Mouse (Mus musculus) neutrophil, adult 5-6 weeks (primary cell): ENCODE results near the gene Arfip2. TPM values are rescaled to one million over a fixed set of nuclear protein-coding genes. Genes with fewer than 3 reads are reported as not detected.
A peak's percentile ranks its signal among the peaks of the same experiment; 100 is the strongest.

Source experiments
- ATAC-seq: fragments of 151-379, 151-347 bp; 2 replicates; pipeline ENCODE4 v1.8.0; 2017; ENCODE audit warnings: mild to moderate bottlenecking, moderate TSS enrichment; ENCODE audit not compliant: insufficient number of reproducible peaks, poor library complexity, low FRiP score, severe bottlenecking; ENCODE audit errors: extremely low read depth
- total RNA-seq: library from RNA; stranded (forward); fragments of 200-1000 nt; gene quantifications from 2 replicates; pipeline ENCODE4 v1.2.3, GENCODE M21; 2017

Arfip2 gene
- 24.2 and 28.5 TPM in 2 replicates for total RNA-seq

GRCm38 (mm10) chr7:105640233-105640893, at the start of gene Arfip2, which contains the start of gene Gm45799:
TSS of gene Arfip2 (minus strand) at chr7:105640416.
TSS of gene Gm45799 (plus strand) at chr7:105640552.
- ATAC-seq, result peak; percentile 94

GRCm38 (mm10) chr7:105685541-105686197, 45.5 kb upstream of the Arfip2 start:
- no peak for ATAC-seq

GRCm38 (mm10) chr7:105650639-105651435, 10.6 kb upstream of the Arfip2 start, which contains the start of gene Dnhd1:
TSS of gene Dnhd1 (plus strand) at chr7:105650827.
- ATAC-seq, result peak; percentile 88

GRCm38 (mm10) chr7:105641936-105642335, 1.7 kb upstream of the Arfip2 start:
- no peak for ATAC-seq

- ATAC-seq, result no peak
These were observed 659 bp upstream of the Arfip2 start for GRCm38 (mm10) chr7:105640894-105641255.

GRCm38 (mm10) chr7:105639756-105640155, 460 bp downstream of the Arfip2 start, which contains the start of gene Timm10b:
TSS of gene Timm10b (plus strand) at chr7:105640056.
- no peak for ATAC-seq

GRCm38 (mm10) chr7:105639304-105639703, 912 bp downstream of the Arfip2 start:
- ATAC-seq, result no peak

- ATAC-seq, result no peak
These were observed 1.4 kb downstream of the Arfip2 start for GRCm38 (mm10) chr7:105638776-105639175.

GRCm38 (mm10) chr7:105635726-105636125, 4.5 kb downstream of the Arfip2 start:
- no peak for ATAC-seq

- ATAC-seq, result no peak
These were observed 5.8 kb downstream of the Arfip2 start for GRCm38 (mm10) chr7:105634272-105634920.

GRCm38 (mm10) chr7:105633801-105634135, 6.4 kb downstream of the Arfip2 start:
- no peak for ATAC-seq

GRCm38 (mm10) chr7:105633127-105633800, 7.0 kb downstream of the Arfip2 start, which contains the start of gene Trim3:
TSS of gene Trim3 (minus strand) at chr7:105633571.
- peak; percentile 69 for ATAC-seq

- ATAC-seq, result no peak
These were observed 7.7 kb downstream of the Arfip2 start for GRCm38 (mm10) chr7:105632551-105632972.

GRCm38 (mm10) chr7:105628633-105629032, 11.6 kb downstream of the Arfip2 start:
- ATAC-seq, result no peak

- no peak for ATAC-seq
These were observed 14.8 kb downstream of the Arfip2 start for GRCm38 (mm10) chr7:105625397-105625796.

GRCm38 (mm10) chr7:105621646-105622292, 18.4 kb downstream of the Arfip2 start:
- ATAC-seq, result no peak

- no peak for ATAC-seq
These were observed 19.2 kb downstream of the Arfip2 start for GRCm38 (mm10) chr7:105621053-105621452.

GRCm38 (mm10) chr7:105619701-105620100, 20.5 kb downstream of the Arfip2 start:
- no peak for ATAC-seq
